9 mouse cellular contexts compared by ENCODE assay signal in genomic region chr8:103913927-103914640, GRCm38 (mm10).
DNase-seq lines count a peak whose midpoint lies in the region; ATAC-seq lines count a peak whose summit lies in the region.
"Had no signal": no experiment of that assay in that cellular context is flagged by ENCODE, and none has a peak within 500 bp of the region (broad histone marks: within the 10 kb centered on the region; RNA-seq: fewer than 3 reads in every experiment).

No protein-coding gene starts in this region.

- no peak overlapping the region for H3K4me2 ChIP-seq in embryonic facial prominence, embryonic 12.5 days (replicated peaks)
- no peak overlapping the region for H3K4me2 ChIP-seq in hindbrain, embryonic 15.5 days

- peaks cover 9% of the 10 kb centered on the region; the same call in 1 of the 2 replicates for H3K4me1 ChIP-seq in embryonic facial prominence, embryonic 12.5 days
- no peaks in the 10 kb centered on the region; the same call in 1 of the 2 replicates for H3K4me1 ChIP-seq in hindbrain, embryonic 15.5 days (replicated peaks)
- H3K4me1 ChIP-seq in limb, embryonic 10.5 days = peaks cover 14% of the 10 kb centered on the region

- H3K9me3 ChIP-seq in embryonic facial prominence, embryonic 12.5 days = no peaks in the 10 kb centered on the region
- H3K9me3 ChIP-seq in hindbrain, embryonic 15.5 days = no peaks in the 10 kb centered on the region
- H3K9me3 ChIP-seq in limb, embryonic 10.5 days (replicated peaks) = no peaks in the 10 kb centered on the region

- no peak overlapping the region for H3K4me3 ChIP-seq in embryonic facial prominence, embryonic 12.5 days
- H3K4me3 ChIP-seq in hindbrain, embryonic 15.5 days = no peak overlapping the region
- no peak overlapping the region for H3K4me3 ChIP-seq in limb, embryonic 10.5 days

- ATAC-seq in embryonic facial prominence, embryonic 12.5 days (ENCODE audit: insufficient number of reproducible peaks, insufficient read depth, low FRiP score, low TSS enrichment) = no peak
- 0 out of 2 replicates have a peak, but pooled peaks have one; percentile 25 for ATAC-seq in hindbrain, embryonic 15.5 days (ENCODE audit: low FRiP score, low read depth)
- no peak for ATAC-seq in megakaryocyte progenitor cell, adult 5-6 weeks (replicated peaks; ENCODE audit: poor library complexity)

- 34% methylated on average over 6 of the region's 6 CpGs for WGBS in embryonic facial prominence, embryonic 12.5 days
- 49% methylated on average over 6 of the region's 6 CpGs for WGBS in hindbrain, embryonic 15.5 days
- 58% methylated on average over 6 of the region's 6 CpGs for WGBS in limb, embryonic 10.5 days

- no peaks in the 10 kb centered on the region for H3K27me3 ChIP-seq in embryonic facial prominence, embryonic 12.5 days
- no peaks in the 10 kb centered on the region for H3K27me3 ChIP-seq in hindbrain, embryonic 15.5 days
- no peaks in the 10 kb centered on the region for H3K27me3 ChIP-seq in limb, embryonic 10.5 days (ENCODE audit: low read depth, poor library complexity, severe bottlenecking)

- peak; percentile 12 for DNase-seq in ovary, adult 18-20 months (ENCODE audit: low spot score)
- DNase-seq in ovary, postnatal 10 days (ENCODE audit: low spot score) = no peak
- peak; percentile 40 for DNase-seq in limb, embryonic 10.5 days (ENCODE audit: low spot score)
- peak; percentile 22 for DNase-seq in ovary, postnatal 14 days (ENCODE audit: low spot score)
- DNase-seq in spleen, adult 18-20 months = no peak

- no peaks in the 10 kb centered on the region for H3K36me3 ChIP-seq in embryonic facial prominence, embryonic 12.5 days
- H3K36me3 ChIP-seq in hindbrain, embryonic 15.5 days = no peaks in the 10 kb centered on the region
- H3K36me3 ChIP-seq in limb, embryonic 10.5 days = no peaks in the 10 kb centered on the region

- H3K27ac ChIP-seq in embryonic facial prominence, embryonic 12.5 days = peak overlapping the region; percentile 46; the same call in 1 of the 2 replicates
- H3K27ac ChIP-seq in hindbrain, embryonic 15.5 days (replicated peaks) = no peak overlapping the region
- peak overlapping the region; percentile 56 for H3K27ac ChIP-seq in limb, embryonic 10.5 days
- H3K27ac ChIP-seq: liver, embryonic 14.5 days had no signal

- no peak overlapping the region for H3K9ac ChIP-seq in embryonic facial prominence, embryonic 12.5 days
- H3K9ac ChIP-seq in hindbrain, embryonic 15.5 days = no peak overlapping the region
- H3K9ac ChIP-seq: liver, embryonic 14.5 days had no signal

Comparison
In these comparisons a context has a peak if more than half of its experiments do, and no peak if none do; other contexts are left out.
1. DNase-seq: peak in ovary, adult 18-20 months (single experiment), limb, embryonic 10.5 days (single experiment) and ovary, postnatal 14 days (single experiment); none in ovary, postnatal 10 days (single experiment) and spleen, adult 18-20 months (0 of 2).